Mouse (Mus musculus) kidney, adult 9 months (tissue): ENCODE results near the gene Pak6.

ENCODE experiments used
- DNase-seq: peaks from one replicate; pipeline ENCODE4 v3.0.0; 2022

The Pak6 gene

DNA sequence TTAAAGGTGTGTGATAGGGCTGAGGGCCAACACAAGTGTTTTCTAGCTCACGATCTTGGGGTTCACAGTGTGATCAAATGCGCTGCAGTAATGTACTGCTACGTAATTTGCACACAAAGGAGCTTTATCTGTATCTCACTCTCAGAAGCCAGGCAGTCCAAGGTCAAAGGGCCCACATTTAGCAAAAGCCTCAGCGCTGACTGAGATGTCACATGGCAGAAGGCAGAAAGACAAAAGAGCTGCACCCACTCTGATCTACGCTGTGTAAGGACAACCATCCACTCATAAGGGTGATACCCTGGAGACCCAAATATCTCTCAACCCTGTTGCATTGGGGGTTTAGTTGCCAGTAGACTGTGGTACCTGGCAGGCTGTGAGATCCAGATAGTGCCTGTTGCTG is 4.1 kb downstream of the Pak6 start:
- DNase-seq = no peak

- DNase-seq = peak; percentile 81
Observed at GRCm38 (mm10) chr2:118669245-118669644, 6.1 kb downstream of the Pak6 start.

DNA sequence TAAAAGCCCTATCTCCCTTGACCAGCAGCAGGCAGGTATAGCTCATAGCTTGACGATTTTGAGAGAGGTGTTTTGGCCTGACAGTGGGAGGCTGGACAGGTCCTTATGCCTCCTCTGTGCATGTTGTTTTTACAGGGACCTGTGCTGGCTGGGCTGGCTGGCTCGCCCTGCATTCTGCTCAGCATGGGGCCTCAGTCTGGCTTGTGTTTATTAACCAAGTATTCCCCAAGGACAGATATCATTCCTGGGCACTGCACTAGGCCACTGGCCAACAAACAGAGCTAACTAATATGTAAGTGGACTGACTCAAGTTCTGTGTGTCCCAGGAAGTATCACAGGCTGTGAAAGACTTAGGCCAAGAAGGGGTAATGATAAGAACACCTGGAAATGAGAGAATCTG is 6.7 kb downstream of the Pak6 start:
- peak; percentile 91 for DNase-seq

DNA sequence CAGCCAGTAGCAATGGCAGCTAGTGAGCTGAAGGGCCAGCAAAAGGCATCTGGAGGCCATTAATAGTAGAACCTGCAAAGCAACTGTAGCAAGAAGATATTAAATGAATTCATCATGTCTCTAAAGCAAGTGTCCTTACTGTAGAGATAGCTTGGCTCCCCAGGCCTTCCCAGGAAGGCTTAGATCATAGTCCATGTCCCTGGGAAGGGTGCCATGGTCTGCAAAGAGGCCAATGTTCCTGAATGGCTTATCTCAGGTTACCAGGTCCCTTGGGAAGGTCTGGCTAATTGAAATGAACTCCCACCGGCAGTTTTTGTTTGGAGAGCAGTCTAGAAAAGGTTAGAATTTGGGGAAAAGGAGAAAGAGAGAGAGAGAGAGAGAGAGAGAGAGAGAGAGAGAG is 8.6 kb downstream of the Pak6 start:
- DNase-seq = peak; percentile 64

DNA sequence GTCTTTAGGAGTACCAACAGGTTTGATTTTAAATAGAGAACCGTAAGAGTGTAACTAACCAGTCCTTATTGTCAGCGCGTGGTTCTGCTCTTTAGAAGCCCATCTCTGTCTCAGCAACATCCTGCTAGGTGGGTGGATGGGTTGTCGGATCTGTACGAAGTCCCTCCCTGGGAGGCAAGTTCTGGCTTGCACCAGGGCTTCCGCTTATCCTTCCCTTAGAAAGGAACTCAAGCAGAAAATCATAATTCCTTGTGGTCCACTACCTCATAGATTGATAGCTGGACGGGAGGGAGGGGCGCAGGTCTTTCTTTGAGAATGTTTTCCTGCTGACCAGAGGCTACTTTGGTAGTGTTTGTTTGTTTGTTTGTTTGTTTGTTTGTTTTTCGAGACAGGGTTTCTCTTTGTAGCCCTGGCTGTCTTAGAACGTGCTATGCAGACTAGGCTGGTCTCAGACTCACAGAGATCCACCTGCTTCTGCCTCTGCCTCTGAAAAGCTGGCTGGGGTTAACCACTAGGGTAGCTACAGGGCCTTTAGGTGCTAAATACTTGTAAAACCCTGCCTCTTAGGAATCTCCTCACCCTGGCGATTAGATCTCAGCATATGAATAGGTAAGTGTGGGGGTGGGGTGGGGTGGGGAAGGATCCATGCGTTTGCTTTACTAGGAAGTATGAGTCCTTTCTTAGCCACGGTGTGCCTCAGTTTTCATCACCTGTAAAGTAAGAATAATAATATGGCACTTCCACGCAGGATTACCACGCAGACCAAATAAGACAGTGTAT is 10.8 kb downstream of the Pak6 start:
- DNase-seq = no peak

DNA sequence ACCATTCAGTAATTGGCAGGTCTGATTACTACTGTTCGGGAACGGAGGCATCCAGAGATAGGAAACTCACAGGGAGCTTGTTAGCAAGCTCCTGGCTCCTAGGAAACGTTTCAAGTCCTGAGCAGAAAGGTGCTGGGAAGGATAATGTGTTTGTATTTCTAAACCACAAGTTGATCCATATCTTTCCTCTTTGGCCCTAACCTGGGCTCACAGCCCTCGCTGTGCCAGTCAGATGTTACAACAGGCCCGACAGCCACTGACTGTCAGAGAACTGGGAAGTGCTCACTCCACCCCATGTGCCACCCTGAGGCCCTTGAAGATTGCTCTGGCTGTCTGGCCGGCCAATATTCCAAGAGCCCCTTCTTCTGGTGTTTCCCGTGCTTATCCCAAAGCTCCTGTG is 11.4 kb downstream of the Pak6 start:
- DNase-seq = no peak

- DNase-seq = no peak
Observed at GRCm38 (mm10) chr2:118676839-118677741, 14.0 kb downstream of the Pak6 start.

DNA sequence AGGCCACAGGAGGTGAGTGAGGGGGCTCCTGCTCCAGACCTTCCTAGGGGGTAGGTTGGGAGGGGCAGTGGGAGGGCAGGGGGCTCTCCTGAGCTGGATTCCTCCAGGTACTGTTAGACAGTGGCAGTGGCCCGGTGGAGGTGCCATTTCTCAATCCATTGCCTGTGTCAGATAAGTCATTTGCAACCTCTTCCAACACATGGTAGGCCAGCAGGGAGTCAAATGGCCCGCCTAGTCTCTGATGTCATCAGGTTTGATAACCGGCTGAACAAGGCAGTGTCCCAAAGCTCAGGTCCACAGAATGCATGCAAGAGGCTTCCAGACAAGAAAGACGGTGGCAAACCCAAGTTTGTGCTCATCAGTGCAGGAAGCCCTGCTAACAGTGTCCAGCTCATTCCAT is 14.7 kb downstream of the Pak6 start:
- no peak for DNase-seq

- no peak for DNase-seq
Observed at GRCm38 (mm10) chr2:118679577-118679976, 16.5 kb downstream of the Pak6 start.

DNA sequence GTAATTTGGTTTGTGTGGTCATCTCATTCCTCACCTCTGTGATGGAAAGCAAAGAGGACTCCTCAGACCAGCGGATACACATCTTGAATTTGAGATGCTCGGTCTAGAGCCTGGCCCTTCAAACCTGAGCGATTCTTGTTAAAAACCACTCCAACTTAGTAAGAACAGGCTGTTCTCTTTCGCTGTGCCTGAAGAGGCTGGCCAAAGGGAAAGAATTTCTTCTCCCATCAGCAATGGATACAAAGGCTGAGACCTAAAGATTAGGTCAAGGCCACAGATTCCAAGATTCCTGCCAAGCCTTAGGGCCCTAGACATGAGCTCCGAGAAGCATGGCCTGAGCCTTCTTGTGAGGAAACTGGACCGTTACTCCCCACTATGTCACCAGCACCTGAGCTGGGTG is 17.8 kb downstream of the Pak6 start:
- no peak for DNase-seq

GRCm38 (mm10) chr2:118682544-118683260 is 19.6 kb downstream of the Pak6 start:
- DNase-seq = no peak

GRCm38 (mm10) chr2:118685088-118685487 is 22.0 kb downstream of the Pak6 start:
- no peak for DNase-seq

GRCm38 (mm10) chr2:118686693-118687092 is 23.6 kb downstream of the Pak6 start:
- DNase-seq = no peak

DNA sequence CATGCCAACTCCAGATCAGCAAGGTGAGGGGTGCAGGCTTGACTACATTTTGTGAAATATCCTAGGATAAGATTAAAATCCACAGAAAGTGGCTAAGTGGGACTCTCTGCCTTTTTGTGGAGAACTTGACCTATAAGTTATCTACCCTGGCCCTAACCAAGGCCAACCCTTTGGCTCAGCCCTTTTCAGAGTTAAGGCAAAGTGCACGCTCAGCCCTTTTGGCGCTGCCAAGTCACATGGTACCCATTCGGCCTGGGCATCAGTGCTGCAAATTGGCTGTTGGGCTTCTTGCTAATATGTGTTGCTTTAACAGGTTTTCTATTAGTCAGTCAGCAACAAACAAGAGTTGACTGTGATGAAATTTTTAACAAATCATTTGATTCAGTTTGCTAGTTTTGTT is 24.7 kb downstream of the Pak6 start:
- DNase-seq = peak; percentile 70

DNA sequence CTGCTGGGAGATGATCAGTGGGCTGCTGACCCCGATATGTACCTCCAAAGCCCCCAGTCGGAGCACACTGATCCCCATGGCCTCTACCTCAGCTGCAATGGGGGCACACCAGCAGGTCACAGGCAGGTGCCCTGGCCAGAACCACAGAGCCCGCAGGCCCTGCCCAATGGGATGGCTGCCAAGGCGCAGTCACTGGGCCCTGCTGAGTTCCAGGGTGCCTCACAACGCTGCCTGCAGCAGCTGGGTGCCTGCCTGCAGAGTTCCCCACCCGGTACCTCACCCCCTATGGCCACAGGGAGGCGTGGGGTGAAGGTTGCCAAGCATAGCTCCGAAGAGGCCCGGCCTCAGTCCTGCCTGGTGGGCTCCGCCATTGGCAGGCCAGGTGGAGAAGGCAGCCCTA is 26.8 kb downstream of the Pak6 start:
- DNase-seq = peak; percentile 43

- peak; percentile 82 for DNase-seq
Observed at GRCm38 (mm10) chr2:118693370-118693966, 30.4 kb downstream of the Pak6 start.

GRCm38 (mm10) chr2:118695677-118696232 is 32.7 kb downstream of the Pak6 start:
- peak; percentile 72 for DNase-seq

GRCm38 (mm10) chr2:118696451-118697308 is 33.6 kb downstream of the Pak6 start:
- no peak for DNase-seq

DNA sequence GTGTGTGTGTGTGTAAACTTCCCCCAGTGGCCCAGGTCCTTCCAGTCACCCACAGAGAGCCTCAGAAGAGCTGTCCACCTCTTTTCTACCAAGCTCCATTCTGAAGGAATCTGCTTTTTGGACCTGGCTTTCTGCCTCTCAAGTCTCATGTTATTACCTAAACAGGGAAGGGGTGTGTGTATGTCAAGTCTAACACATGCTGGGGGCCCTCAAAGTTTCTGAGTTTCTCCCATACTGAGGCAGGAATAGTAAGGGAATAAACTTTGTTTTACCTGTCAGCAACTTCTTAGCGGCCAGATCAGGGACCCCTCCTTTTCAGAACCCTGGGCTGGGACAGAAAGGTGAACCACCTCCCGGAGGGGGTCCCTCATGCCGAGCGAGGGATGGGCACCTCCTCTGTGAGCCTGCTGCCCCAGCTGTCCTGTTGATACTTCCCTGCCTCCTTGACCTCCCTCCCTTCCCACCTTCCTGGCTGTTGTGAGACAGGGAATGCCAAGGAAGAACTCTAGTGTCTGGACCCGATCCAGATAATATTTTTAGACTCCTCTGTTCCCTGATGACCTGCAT is 34.3 kb downstream of the Pak6 start:
- DNase-seq = no peak

DNA sequence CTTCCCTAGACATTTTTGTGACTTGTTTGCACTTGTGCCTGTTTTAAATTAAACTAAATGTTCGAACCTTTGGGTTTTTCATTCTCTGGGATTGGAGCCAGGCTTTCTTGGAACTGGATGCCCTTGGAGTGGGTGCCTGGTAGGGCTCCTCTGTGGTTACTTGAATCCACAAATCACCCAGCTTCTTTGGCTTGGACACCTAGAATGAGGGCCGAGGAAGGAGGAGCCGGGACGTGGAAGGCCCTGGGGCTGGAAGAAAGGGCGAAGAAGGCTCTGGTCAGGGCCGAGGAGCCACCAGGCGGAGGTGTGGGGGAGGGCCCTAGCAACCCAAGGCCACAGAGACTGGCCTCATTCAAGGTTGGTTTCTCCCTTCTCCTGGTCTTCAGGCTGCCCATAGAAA is 34.9 kb downstream of the Pak6 start:
- peak; percentile 65 for DNase-seq
